Mouse (Mus musculus) liver, postnatal 0 days (tissue): Measurements from ENCODE around the gene March10. TPM values are rescaled to one million over a fixed set of nuclear protein-coding genes. Genes with fewer than 3 reads are reported as not detected.

ENCODE experiments used
- ATAC-seq: fragments of 200-750 bp; cut with Nextera tagmentation; 2 replicates; pipeline ENCODE4 v1.8.0; 2017; ENCODE audit warnings: mild to moderate bottlenecking, moderate library complexity
- DNase-seq: peaks from one replicate; pipeline ENCODE4 v3.0.0-alpha.2; 2016
- H3K27ac ChIP-seq: fragments of 300-500 bp; sonication (generic); 2 replicates; pipeline ENCODE4 v1.5.1; 2014; ENCODE audit warnings: antibody characterized with exemption, moderate library complexity, mild to moderate bottlenecking, low read depth
- H3K27me3 ChIP-seq: fragments of 300-500 bp; sonication (generic); 2 replicates; pipeline ENCODE4 v1.6.1; 2014; ENCODE audit warnings: low read length, control low read depth, mixed read lengths; ENCODE audit not compliant: insufficient read depth
- H3K36me3 ChIP-seq: fragments of 300-500 bp; sonication (generic); replicated peaks from 2 replicates; pipeline ENCODE4 v1.6.1; 2014; ENCODE audit warnings: mild to moderate bottlenecking, control low read depth, low read length, moderate library complexity, mixed read lengths; ENCODE audit not compliant: insufficient read depth
- H3K4me1 ChIP-seq: fragments of 300-500 bp; sonication (generic); 2 replicates; pipeline ENCODE4 v1.6.1; 2014; ENCODE audit warnings: antibody characterized with exemption, mild to moderate bottlenecking, control low read depth; ENCODE audit not compliant: insufficient read depth
- H3K4me2 ChIP-seq: fragments of 300-500 bp; sonication (generic); 2 replicates; pipeline ENCODE4 v1.6.1; 2014; ENCODE audit warnings: low read depth, mild to moderate bottlenecking, low read length, moderate library complexity, mixed read lengths
- H3K4me3 ChIP-seq: fragments of 300-500 bp; sonication (generic); 2 replicates; pipeline ENCODE4 v1.5.1; 2014; ENCODE audit warnings: low read depth, low read length
- H3K9ac ChIP-seq: fragments of 300-500 bp; sonication (generic); replicated peaks from 2 replicates; pipeline ENCODE4 v1.6.1; 2014; ENCODE audit warnings: mild to moderate bottlenecking, moderate library complexity
- H3K9me3 ChIP-seq: fragments of 300-500 bp; sonication (generic); 2 replicates; pipeline ENCODE4 v1.6.1; 2016; ENCODE audit warnings: mild to moderate bottlenecking, control low read depth, low read length, mixed read lengths
- CTCF ChIP-seq: sonication (generic); IDR thresholded peaks from 2 replicates; pipeline ENCODE4 v1.5.1; 2016; ENCODE audit warnings: antibody characterized with exemption, low read depth
- EP300 ChIP-seq: IDR thresholded peaks from 2 replicates; pipeline ENCODE4 v1.6.1; 2016; ENCODE audit warnings: antibody characterized with exemption, low read depth, mild to moderate bottlenecking
- WGBS: fragments of 180-500 bp; shearing (Covaris S2); extraction: QIAGEN DNeasy Blood & Tissue Kit; methylation state at CpG from one replicate; pipeline ENCODE4 v1.1.7; 2014; ENCODE audit not compliant: insufficient replicate concordance; 5-methylcytosine and 5-hydroxymethylcytosine counted together
- polyA plus RNA-seq: library from polyadenylated mRNA; unstranded; fragments of >200 nt; fragmentation: Nextera tagmentation; extraction: Ambion mirVana; gene quantifications from 2 replicates; pipeline ENCODE4 v1.2.1, GENCODE M21; 2015

March10 gene
- polyA plus RNA-seq, 1 experiment from 2014 or later: not detected

DNA sequence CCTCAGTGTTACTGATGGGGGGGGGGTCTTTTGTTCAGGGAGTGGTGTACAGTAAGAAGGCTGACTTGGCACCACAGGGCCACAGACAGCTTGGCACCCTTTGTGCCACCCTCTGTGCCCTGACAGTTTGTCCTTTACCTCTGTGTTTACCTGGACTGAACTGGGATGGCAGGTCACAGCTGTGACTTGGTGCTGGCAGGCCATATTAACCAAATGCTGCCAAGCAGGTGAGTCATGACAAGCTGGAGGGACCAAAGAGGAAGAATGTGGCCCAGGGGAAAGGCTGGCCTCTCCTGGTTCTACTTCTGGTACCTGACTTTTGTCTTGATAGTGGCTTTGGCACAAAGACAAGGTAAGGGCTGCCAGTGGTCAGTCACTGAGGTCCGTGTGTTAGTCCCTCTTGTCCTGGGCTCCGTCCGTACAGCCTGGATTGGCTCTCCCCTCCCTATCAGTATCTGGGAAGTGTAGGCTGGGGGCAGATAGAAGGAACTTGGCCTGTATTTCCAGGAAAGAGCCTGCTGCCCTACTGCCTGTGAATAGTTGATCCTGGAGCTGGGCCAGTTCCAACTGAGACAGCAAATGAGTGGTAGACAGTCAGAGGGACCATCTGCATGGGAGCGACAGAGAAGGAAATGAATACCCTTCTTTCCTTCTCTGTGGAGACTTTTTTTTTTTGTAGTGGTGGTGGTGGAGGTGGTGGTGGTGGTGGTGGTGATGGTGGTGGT is 94.3 kb downstream of the March10 start:
- H3K4me2 ChIP-seq: 0 out of 2 replicates have a peak overlapping the region, but pooled peaks have one; percentile 89
- H3K9me3 ChIP-seq: no peaks in the 10 kb centered on the region
- H3K4me1 ChIP-seq: peaks cover 42% of the 10 kb centered on the region
- 84% methylated on average over 4 of the region's 4 CpGs for WGBS
- no peak for DNase-seq
- H3K36me3 ChIP-seq: no peaks in the 10 kb centered on the region
- no peak for ATAC-seq
- no peak overlapping the region for H3K27ac ChIP-seq
- peaks cover 9% of the 10 kb centered on the region; the same call in 1 of the 2 replicates for H3K27me3 ChIP-seq
- TF ChIP-seq EP300: peak; percentile 52
- no peak for TF ChIP-seq CTCF
- no peak overlapping the region for H3K4me3 ChIP-seq
- H3K9ac ChIP-seq: no peak overlapping the region

DNA sequence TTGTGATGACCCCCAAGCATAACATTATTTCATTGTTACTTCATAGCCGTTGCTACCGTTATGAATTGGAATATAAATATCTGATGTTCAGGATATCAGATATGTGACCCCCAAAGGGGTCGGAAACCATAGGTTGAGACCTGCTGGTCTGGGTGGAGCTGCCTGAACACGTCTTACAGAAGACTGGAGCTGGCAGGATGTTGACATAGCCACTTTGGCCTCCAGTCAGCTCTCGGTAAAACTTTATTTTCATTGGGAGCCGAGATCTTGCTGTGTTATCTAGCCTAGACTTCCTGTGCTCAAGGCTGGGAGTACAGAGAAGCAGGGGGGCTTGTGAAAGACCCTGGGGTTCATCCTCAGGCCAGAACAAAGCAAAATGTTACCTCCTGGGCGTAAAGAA is 100.2 kb downstream of the March10 start:
- Histone ChIP-seq H3K27ac (no peak overlapping the region), H3K27me3 (no peaks in the 10 kb centered on the region), H3K9ac (no peak overlapping the region), H3K9me3 (no peaks in the 10 kb centered on the region), H3K36me3 (no peaks in the 10 kb centered on the region), H3K4me3 (no peak overlapping the region), H3K4me1 (peaks cover 5% of the 10 kb centered on the region), H3K4me2 (no peak overlapping the region)
- TF ChIP-seq CTCF (no peak), EP300 (no peak)
- ATAC-seq (no peak), DNase-seq (no peak)
- 51% methylated on average over 7 of the region's 7 CpGs for WGBS

DNA sequence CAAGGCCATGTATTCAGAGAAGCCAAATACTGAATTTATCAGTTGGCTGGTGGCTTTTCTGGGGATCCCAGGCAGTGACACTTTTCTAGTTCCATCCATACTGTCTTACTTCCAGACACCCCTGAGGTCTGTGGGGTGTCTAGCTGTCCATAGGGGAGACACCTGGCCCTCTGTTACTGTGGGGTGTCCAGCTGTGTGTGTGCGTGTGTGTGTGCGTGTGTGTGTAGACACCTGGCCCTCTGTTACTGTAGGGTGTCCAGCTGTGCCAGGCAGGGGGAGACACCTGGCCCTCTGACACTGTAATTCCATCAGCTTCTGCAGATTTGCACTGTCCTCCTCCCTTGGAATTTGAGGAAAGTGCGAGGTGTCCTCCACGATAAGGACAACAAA is 102.6 kb downstream of the March10 start:
- ATAC-seq (no peak), DNase-seq (no peak)
- no peaks in the 10 kb centered on the region for H3K27me3 ChIP-seq
- H3K36me3 ChIP-seq: no peaks in the 10 kb centered on the region
- H3K4me3 ChIP-seq: no peak overlapping the region
- H3K9ac ChIP-seq: no peak overlapping the region
- TF ChIP-seq EP300 (no peak), CTCF (no peak)
- no peak overlapping the region for H3K27ac ChIP-seq
- 84% methylated on average over 4 of the region's 4 CpGs for WGBS
- no peak overlapping the region for H3K4me2 ChIP-seq
- H3K4me1 ChIP-seq: peaks cover 14% of the 10 kb centered on the region
- no peaks in the 10 kb centered on the region for H3K9me3 ChIP-seq

- ATAC-seq (0 out of 2 replicates have a peak, but pooled peaks have one; percentile 13), DNase-seq (peak; percentile 51)
- Histone ChIP-seq H3K4me2 (no peak overlapping the region), H3K4me3 (no peak overlapping the region), H3K9ac (no peak overlapping the region), H3K36me3 (no peaks in the 10 kb centered on the region), H3K27ac (no peak overlapping the region), H3K4me1 (peaks cover 14% of the 10 kb centered on the region), H3K9me3 (no peaks in the 10 kb centered on the region), H3K27me3 (no peaks in the 10 kb centered on the region)
- 48% methylated on average over 9 of the region's 9 CpGs for WGBS
- TF ChIP-seq CTCF: no peak
- TF ChIP-seq EP300: no peak
These were observed 103.3 kb downstream of the March10 start for GRCm38 (mm10) chr11:105352954-105353890.

- H3K27ac ChIP-seq: no peak overlapping the region
- TF ChIP-seq CTCF (no peak), EP300 (no peak)
- no peak overlapping the region for H3K4me2 ChIP-seq
- H3K4me1 ChIP-seq: peaks cover 14% of the 10 kb centered on the region
- no peaks in the 10 kb centered on the region for H3K27me3 ChIP-seq
- no peaks in the 10 kb centered on the region for H3K36me3 ChIP-seq
- H3K9me3 ChIP-seq: no peaks in the 10 kb centered on the region
- ATAC-seq: no peak
- DNase-seq: no peak
- no peak overlapping the region for H3K4me3 ChIP-seq
- WGBS: 61% methylated on average over 8 of the region's 8 CpGs
- H3K9ac ChIP-seq: no peak overlapping the region
These were observed 104.4 kb downstream of the March10 start for GRCm38 (mm10) chr11:105352152-105352551.

DNA sequence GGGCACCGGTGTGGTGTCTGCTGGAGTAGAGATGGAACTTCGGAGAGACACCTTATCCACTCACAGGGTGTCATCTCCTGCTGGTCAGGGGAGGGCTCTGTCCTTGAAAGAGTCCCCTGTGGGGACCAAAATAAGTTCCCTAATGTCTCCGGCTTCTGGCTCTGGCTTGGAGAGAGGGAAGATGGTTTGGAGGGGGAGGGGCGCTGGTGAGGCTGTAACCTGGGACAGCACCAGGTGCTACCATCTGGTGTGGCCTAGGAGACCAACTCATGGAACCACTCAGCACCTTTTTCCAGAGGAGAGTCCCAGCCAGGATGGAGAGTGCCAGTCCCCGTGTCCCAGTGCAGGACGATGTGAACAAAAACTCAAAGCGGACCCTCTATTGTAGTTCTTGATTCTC is 105.9 kb downstream of the March10 start:
- H3K4me1 ChIP-seq: peaks cover 14% of the 10 kb centered on the region
- 83% methylated on average over 7 of the region's 7 CpGs for WGBS

More for the DNA sequence above, 105.9 kb downstream of the March10 start:
- Histone ChIP-seq H3K9me3 (no peaks in the 10 kb centered on the region), H3K4me2 (no peak overlapping the region), H3K9ac (no peak overlapping the region), H3K36me3 (no peaks in the 10 kb centered on the region), H3K27ac (no peak overlapping the region), H3K4me3 (no peak overlapping the region), H3K27me3 (no peaks in the 10 kb centered on the region)
- TF ChIP-seq CTCF: no peak
- no peak for TF ChIP-seq EP300
- ATAC-seq (no peak), DNase-seq (no peak)
